Mouse (Mus musculus): ENCODE data around the gene Zfp536.

Gene Zfp536

DNA sequence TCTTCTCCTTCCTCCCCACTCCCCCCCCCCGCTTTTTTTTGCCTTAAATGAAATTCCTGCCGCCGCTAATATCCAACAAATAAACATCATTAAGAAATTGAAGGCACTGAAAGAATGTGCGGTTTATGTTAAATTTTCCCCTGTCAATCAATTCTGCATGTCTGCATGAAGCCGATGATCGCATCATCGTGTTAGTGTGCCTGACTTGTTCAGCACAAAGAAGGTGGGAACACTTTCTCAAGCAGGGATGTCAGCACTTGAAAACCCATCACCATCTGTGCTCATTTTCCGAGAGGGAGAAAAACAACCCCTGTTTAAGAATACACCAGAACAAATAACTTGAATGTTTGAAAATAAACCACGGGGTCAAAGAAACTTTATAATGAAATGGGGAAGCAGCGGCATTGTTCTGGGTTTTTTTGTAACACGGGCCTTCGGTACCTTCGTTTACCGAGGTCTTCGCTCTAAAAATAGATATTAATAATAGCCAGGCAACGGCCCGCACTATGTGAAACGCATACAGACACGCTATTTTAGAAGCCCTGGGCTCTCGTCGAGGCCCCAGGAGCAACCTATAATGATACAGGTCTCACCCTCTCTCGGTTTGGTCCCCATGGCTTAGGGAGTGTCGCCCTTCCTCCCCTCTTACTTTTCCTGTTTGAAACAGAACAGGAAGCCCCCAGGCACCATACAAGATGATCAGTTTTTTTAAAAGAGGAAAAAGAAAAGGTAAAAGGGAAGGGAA, 83.7 kb downstream of the Zfp536 start:
- DNase-seq (ENCODE audit: inconsistent ontology term): peak; percentile 96

DNA sequence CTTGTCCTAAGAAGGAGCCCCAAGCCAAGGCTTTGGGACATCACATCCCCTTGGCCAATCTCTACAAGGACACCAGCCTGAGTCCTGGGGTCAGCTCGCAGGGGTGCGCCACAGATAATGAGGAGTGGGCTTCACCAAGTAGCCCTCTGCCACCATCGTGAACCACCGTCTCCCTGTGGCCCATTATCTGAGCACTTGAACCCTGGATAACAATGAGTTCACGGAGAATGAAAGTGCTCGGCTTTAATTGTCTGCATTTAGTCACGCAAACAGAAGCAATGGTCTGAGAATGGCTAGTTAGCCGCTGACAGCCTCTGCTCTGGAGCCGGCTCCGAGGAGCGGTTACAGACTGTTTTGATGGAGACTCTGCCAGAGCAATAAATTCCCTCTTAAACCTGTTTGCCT, 84.3 kb downstream of the Zfp536 start:
- DNase-seq (ENCODE audit: inconsistent ontology term): no peak

DNA sequence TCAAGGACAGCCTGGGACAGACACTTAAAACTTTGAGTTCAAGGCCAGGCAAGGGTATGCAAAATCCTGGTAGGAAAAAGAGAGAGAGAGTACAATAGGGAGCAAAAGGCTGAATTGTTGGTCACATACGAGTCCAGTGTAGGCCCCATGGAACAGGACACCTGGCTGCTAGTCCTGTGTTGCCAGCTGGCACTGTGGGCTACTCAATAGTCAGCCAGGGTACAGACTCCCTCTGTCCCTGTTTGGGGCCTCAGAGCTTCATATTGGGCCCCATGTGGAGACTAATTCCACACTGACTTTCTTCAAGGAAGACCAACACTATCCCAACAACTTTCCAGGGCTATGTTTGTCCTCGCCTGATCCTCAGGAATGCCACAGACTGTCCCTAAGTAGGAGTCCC, 87.1 kb downstream of the Zfp536 start:
- DNase-seq (ENCODE audit: inconsistent ontology term): no peak

DNA sequence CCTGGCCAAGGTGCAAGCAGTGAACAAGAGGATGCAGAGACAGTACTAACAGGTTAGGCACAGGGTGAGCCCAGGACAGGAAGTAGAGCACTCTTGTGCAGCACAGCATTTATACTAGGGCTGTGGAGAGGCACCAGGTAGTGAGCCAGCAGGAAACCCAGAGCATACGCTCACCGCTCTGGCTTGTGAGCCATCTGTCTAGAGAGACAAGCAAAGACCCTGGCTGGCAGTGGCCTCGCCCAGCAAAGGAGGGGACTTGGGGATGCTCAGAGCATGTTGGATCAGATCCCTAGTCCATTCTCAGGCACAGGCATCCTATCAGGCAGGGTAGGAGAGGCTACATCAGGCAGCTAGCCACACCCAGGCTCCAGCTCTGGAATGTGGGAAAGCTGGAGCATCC, 88.2 kb downstream of the Zfp536 start:
- DNase-seq (ENCODE audit: inconsistent ontology term): peak; percentile 50

DNA sequence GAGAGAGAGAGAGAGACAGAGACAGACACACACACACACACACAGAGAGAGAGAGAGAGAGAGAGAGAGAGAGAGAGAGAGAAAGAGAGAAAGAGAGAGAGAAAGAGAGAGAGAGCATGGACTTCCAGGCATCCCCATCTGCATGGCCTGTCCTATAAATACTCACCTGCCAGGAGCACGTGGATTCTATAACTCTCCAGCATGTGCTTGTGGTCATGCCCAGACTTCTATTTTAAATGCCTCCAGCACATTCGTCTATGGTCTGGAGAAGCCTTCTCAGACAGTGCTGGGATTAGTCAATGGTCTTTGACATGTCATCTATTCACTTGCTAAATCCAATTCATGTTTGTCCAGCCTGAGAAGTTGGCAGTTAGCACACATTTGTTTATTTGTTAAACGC, 92.1 kb downstream of the Zfp536 start:
- DNase-seq (ENCODE audit: inconsistent ontology term): no peak

DNA sequence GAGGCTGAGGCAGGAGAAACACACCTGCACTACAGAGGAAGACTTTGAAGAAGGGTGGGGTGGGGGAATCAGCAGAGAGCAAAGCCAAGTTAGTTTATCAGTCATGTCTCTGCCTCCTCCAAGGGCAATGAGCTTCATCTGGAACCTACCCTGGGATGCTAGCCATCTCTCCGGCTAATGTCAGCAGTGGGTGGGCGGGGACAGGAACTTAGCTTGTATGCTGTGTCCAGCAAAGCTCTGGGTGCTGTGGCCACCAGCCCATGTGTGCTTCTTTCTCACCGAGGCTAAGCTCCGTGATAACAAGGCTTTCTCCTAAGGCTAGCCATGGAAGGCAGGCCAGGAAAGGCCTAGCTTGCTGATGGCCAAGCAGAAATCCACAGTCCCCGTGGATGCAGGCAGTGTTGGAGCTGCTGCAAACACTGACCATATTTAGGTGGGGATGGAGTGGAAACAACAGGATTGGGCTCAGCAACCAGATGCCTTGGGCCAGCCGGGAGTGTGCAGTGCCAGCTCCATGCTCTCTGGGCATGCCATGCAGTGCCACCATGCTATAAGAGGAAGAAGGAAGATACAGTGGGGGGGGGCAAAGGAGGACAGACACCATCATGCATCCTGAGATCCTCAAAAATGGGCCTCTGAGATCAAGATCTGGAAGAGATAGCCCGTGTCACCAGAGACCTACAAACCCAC, 109.6 kb downstream of the Zfp536 start:
- DNase-seq (ENCODE audit: inconsistent ontology term): no peak

DNA sequence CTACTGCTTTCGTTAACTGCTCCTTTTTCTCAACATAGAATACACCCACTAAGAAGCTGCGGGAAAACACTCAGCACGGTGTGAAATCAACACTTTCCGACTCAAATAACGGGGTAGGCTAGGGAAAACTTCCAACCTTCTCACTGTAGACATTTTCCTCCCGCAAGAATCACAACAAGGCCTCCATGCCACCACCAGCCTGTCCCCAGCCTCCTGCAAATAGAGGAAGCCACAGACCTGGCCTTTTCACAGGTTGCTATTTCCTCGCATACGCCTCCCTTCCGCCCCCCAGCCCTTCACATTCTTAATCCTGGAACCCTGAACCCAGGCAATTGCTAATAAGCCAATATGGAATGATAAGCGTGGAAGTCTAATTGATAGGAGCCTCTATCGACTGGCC, 124.8 kb downstream of the Zfp536 start:
- no peak for DNase-seq (ENCODE audit: inconsistent ontology term)

DNA sequence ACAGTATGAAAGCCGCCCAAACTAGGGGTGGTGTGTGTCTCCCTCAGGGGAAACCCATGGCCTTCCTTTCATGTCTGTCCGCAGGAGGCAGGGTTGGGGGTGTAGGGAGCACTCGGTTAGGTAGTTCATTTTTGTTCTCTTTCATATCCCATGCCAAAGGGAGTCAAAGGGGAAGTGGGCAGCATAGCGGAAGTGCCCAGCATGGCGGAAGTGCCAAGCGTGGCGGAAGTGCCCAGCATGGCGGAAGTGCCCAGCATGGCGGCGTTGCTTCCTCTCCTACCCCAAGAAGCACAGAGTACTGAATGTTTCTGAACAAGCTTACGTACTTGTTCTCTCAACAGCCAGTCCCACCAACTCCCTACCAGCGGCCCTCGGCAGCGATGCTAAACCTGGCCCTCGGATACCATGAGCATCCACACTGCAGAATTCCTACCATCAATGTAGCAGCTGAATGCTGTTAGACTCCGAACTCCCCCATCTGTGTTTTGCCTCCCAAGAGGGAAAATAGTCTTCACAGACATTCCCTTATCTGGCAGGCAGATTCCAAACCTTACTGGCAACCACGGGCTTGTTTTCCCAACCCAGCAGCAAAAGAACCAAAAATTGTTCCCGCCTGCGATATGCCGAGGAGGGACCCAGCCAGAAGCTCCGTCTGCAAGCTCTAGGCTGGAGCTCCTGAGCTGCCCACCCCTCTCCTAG, 125.4 kb downstream of the Zfp536 start:
- DNase-seq (ENCODE audit: inconsistent ontology term): no peak

DNA sequence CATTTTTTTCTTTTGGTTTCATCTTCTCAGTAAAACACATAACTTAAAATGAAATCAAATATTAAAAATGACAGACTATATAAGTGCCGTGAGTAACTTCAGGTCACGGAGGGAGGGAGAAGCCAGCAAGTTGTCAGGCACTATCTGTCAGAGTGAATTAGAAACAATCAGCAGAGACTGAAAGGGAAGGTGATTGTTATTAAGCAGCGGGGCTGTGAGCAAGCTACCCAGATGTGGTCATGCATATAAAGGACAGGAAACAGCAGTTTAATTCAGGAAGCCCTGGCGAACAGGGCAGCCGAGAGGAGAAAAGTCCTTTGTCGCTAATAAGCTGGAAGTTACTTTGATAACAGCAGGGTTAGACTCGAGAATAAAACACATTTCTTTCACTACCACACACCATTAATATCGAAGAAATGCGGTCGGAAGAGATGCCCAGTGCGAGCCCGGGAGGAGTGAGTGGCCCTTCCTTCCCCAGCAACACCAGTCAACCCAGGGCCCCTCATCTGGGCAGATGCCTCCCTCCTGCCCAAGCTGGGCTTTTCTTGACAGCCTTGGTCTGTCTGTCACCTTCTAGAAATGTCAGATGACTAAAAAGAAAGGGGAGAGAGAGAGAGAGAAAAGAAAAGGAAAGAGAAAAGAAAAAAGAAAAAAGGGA, 133.6 kb downstream of the Zfp536 start:
- peak; percentile 41 for DNase-seq (ENCODE audit: inconsistent ontology term)

DNA sequence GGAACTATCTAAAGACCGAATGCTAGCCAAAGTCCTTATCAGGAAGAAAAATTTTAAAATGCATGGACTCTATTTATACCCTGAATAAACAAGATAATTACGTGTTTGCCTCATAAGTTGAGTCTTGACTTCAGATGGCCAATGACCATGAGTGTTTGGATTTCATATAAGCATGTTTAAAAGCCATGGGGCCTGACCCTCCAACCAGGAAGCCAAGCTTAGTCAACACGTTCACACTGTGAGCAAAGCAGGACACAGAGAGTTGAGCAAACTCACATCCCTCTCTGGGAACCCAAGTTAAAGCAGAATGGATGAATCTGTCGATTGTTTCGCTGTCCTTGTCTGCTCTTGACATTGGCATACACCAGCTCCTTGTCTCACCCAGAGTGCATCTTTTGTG, 138.6 kb downstream of the Zfp536 start:
- DNase-seq (ENCODE audit: inconsistent ontology term): no peak

DNA sequence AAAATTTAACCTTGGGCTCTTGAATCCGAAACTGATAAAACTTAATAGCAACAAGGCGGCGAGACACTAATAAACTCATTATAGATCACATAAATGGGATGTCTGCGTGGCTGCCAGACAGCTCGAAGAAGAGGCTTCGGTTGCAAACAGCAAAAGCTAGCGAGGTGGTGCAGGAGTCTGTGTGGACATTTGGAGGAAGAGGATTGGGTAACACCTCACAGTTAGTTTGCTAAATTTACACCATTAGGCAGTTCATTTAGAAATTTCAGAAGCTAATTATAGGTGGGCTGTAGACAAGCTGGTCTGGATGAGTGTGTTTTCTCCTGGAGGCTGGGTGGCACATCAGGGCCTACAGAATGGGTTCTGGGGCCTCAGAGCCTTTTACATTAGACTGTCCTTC, 143.0 kb downstream of the Zfp536 start:
- DNase-seq (ENCODE audit: inconsistent ontology term): no peak

DNA sequence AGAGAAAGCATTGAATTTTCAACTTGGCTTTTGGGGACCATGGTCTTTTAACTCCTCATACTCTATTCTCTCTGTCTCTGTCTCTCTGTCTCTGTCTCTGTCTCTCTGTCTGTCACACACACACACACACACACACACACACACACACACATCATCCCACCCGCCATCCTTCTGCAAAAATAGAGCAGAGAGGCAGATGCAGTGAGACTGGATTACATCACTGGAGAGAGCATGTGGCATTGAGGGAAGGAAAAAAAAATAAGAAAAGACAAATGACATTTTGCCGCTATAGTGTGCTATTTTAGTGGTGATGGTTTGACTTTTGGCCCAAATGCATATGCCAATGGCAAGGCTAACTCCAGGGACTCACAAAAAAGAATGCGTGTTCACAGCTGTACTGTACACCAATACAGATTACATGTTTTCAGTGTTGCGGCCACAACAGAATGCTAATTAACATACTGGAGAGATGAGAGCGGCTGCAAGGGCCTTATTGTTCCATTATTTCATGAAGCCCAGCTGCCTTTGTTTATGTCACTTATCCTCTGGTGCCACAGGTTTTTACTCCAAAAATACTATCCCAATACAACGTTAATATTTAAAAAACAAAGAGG, 145.4 kb downstream of the Zfp536 start:
- DNase-seq (ENCODE audit: inconsistent ontology term): peak; percentile 32

DNA sequence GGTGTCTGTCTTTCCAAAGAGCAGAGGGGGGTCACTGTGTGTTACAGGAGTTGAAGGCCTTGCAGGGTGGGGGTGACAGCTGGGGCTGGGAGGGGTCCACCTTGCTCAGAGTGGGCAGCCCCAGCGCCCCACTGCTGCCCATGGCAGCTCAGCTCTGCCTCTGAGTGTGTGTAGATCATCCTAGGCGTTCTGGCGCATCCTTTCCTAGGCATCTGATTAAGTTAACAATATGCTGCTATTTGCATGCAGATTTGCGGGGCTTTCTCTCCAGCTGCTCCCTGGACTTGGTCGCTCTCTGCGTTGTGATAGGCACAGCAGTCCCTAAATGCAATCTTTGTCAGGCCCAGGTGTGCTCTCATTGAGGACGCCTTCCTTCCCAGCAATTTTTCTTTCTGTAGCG, 147.7 kb downstream of the Zfp536 start:
- no peak for DNase-seq (ENCODE audit: inconsistent ontology term)

DNA sequence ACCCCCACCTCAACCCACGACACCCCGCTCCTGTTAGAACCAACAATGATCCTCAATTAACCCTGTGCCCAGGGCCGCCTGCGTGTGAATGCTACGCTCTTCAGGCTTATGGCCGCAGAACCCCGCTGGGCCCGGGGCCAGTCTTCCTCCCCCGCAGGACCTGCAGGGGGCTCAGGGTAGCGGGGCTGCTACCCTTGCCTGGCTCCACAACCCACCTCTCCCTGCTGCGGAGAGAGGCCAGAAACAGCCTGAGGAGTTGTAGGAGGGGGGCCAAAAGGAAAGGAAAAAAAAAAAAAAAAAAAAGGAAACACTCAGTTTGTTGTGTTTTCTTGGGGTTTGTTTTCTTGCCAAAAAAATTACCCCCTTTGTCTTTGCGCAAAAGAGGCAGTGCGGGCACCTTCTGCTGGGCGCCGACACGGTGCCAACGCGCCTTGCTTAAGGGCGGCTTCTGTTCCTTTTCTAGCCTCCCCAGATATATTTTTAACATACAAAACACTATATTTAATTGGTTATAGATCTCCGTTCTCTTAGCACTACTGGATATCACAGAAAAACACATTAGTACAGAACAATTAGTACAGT, 148.6 kb downstream of the Zfp536 start:
- DNase-seq (ENCODE audit: inconsistent ontology term): peak; percentile 76

DNA sequence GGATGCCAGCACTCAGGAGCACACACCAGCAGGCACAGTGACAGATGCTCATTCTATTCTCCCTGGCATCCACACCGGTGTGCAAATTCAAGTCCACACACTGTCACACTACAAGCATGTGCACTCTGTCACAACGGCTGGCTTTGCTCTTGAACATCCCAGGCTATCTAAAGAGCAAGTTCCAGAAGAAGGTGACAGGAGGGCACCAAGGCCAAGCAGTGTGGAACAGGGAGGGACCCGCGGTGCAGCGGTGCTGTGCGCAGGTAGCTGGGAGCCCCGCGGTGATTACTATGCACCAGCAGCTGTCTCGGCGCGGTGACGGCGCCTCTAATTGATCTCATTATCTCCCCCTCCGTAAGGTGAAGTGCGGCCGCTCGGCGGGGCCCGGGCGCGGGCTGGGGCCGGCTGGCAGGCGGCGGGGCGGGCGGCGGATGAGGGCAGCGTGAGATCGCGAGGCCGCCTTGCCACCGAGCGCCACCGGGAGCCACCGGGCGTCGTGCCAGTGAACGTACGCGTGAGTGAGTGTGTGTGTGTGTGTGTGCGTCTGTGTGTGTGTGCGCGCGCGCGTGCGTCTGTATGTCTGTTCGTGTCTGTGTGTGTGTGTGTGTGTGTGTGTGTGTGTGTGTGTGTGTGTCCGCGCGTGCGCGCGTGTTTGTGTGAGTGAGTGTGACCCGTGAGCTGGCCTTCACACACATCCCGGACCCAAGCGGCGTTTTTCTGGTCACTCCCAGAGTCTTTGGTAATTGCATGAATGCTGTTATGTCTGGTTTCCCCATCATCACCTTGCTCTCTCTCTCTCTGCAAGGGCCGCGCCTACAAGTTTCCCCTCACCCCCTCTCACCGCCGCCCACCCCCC, 149.3 kb downstream of the Zfp536 start:
- DNase-seq (ENCODE audit: inconsistent ontology term): peak; percentile 85

DNA sequence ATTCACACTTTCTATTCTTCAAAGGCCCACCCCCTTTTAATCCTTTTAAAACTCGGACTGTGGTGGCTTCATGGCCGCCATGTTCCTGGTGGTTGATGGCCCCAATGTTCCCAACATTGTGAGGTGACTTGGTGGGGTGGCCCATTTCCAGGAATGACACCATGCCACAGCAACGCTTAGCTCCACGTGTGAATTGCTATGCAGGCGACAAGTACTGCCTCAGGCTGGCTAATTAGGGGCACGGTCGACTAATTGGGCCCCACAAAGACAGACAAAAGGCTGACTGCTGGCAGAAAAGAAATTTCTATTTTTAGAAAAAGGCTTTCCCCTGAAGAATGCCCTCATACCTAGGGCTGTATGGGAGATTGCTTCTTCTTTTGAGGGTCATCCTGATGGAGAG, 154.2 kb downstream of the Zfp536 start:
- DNase-seq (ENCODE audit: inconsistent ontology term): peak; percentile 76

DNA sequence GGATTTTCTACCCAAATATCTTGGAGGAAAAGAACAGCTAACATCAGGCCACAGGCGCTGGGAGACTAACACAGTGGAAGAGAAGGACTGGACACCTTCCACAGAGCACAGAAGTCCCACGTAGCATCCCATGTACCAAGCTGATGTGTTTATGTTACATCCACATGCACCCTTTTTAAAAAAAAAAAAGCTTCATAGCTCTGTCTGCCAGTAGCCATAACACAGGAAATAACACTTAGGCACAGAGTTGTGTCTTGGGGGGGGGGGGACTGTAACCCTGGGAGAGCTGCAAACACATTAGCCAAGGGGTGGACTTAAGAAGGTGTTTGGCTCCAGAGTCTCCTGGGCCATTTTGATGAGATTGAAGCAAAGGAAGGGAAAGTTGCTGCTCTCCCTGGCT, 155.6 kb downstream of the Zfp536 start:
- DNase-seq (ENCODE audit: inconsistent ontology term): no peak

DNA sequence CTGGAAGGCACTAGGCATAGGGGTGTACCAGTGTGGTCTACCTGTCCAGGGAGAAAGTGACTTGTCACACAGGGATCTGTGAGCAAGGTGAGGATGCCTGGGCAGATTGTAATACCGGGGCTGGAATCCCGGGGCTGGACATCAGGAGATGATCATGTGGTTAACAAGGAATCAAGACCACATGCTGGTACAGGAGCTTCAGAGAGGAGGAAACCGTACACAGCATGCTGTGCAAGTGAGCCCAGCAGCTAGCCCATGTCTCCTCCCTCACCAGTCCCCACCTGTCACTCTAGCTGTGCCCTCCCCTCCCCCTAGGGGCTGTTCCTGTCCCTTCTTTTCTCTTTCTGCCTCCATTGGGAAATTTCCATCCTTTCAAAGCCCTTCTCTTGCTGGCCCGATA, 157.5 kb downstream of the Zfp536 start:
- no peak for DNase-seq (ENCODE audit: inconsistent ontology term)

DNA sequence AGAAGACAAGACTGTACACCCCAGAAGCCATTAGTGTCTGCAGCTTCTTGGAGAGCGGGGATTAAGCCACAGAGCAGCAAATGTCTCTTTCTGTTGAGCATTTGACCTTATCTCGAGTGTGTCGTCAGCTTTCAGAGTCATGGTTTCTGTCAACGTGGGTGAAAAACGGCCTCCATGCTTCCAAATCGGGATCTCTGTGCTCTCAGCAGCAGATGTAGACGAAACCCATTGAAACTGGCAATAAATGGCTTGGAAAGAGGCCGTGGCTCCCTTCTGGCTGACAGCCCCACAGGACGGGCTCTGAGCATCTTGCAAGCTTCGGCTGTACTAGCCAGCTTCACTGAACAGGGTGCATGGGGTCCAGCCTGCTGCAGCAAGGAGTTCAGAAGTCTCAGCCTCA, 159.1 kb downstream of the Zfp536 start:
- DNase-seq (ENCODE audit: inconsistent ontology term): no peak

DNA sequence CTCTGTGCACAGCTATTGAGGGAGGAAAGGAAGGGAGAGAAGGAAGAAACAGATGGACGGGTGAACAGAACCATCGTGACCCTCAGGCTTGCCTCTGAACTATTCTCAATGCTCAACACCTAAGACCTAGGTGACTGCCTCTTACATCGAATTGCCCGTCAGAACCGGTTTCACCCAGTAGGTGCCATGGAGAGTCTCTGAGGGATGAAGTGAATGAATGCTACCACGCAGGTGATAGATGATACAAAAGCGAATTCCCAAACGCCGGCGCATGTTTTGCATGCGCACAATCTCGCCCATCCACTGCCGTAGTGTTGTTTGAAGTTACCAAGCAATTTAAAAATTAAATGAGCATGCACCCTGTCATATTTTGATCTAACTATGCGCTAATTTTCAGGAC, 164.9 kb downstream of the Zfp536 start:
- DNase-seq (ENCODE audit: inconsistent ontology term): no peak

DNA sequence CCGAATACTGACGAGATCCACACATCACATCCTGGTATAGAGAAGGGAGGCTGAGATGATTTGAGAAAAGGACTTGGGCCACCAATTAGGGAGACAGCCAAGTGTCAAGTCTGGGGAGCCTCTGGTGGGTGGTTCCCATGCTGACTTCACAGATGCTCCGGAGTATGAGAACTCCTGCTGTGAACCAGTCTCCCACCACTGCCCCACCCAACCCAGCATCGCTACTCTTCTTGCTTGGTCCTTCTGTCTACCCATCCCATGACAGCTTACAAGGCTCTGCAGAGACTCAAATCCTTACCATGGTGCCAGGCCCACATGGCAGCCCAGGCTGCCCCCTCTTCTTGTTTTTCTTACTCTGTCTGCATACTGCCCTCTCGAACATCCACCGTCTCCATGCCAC, 165.5 kb downstream of the Zfp536 start:
- DNase-seq (ENCODE audit: inconsistent ontology term): no peak
